Mouse (Mus musculus): ENCODE measurements around the gene Tex33. TPM values are rescaled to one million over a fixed set of nuclear protein-coding genes. Genes with fewer than 3 reads are reported as not detected.

Tex33 gene
- polyA plus RNA-seq, 1 experiment: not detected

DNA sequence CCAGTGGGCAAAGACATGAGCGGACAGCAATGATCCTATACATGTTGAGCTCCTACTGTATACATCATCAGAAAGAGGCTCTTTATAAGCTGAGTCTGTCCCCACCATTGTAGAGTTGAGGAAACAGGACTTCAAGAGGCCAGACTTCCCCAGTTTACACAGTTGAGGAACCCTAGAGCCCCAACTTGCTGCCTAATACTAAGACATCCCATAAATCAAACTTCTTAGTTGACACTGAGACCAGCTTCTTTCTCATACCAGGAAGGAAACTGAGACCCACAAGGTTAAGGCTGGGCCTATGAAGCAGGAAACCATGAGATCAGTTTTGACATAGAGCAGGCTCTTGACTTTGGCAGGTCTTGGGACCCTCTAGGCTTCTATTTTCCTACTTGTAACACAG, 10.1 kb downstream of the Tex33 start:
- 95% methylated on average over 1 of the region's 1 CpGs for WGBS
- Histone ChIP-seq H3K27ac (ENCODE audit: insufficient read depth, low read depth, low read length) (no peak overlapping the region), H3K4me3 (ENCODE audit: low read depth, low read length) (no peak overlapping the region), H3K27me3 (ENCODE audit: control insufficient read depth, insufficient read depth, low read length) (peaks cover 5% of the 10 kb centered on the region), H3K4me1 (ENCODE audit: control insufficient read depth, insufficient read depth, insufficient read length, low read length) (peaks cover 9% of the 10 kb centered on the region; the same call in 1 of the 2 replicates), H3K36me3 (ENCODE audit: control insufficient read depth, insufficient read depth, low read length) (no peaks in the 10 kb centered on the region)
- TF ChIP-seq POLR2A (IDR thresholded peaks at IDR 0.05; ENCODE audit: low read depth, low read length) (no peak), CTCF (IDR thresholded peaks at IDR 0.05; ENCODE audit: extremely low read depth, insufficient read length, insufficient replicate concordance, low read depth, low read length) (no peak)

DNA sequence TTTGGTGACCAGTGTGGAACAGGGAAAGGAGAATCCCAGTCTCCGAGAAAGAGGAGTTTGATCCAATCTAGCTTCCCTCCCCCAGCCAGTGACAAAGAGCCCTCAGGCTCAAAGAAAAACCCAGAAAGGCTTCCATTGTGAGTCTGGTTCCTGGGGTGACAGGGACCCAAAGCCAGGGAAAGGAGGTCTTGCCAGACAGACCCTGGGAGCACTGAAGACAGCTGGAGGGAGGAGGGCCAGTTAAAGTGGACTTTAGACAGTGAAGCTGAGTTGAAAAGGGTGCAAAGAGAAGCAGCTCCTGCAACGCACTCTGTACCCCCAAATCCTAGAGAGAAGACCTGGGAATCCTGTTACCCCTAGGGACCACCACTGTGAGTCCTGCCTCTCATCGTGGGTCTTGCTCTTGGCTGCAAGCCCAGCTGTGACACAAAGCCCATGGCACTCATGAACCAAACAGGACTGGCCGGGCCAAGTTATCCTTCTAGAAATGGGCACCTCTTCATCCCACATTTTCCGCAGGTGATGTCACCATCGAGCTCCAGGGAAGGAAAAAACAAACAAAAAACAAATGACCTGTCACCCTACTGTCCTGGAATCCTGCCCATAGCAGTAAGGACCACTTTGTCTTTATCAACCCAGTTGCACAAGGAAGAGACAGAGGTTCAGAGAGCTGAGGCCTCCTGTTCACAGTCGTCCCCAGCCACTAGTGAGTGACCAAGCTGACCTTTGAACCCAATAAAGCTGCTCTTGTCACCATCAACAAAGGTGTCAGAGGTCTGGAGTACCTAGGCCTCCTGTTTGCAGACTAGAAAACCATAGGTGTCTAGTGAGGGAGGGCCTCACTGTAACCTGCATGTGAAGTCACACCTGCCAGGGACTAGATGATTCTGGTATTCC, 11.2 kb downstream of the Tex33 start:
- Histone ChIP-seq H3K27me3 (ENCODE audit: control insufficient read depth, insufficient read depth, low read length) (peaks cover 8% of the 10 kb centered on the region), H3K4me3 (ENCODE audit: low read depth, low read length) (no peak overlapping the region), H3K4me1 (ENCODE audit: control insufficient read depth, insufficient read depth, insufficient read length, low read length) (peaks cover 9% of the 10 kb centered on the region; the same call in 1 of the 2 replicates), H3K36me3 (ENCODE audit: control insufficient read depth, insufficient read depth, low read length) (no peaks in the 10 kb centered on the region), H3K27ac (ENCODE audit: insufficient read depth, low read depth, low read length) (no peak overlapping the region)
- 44% methylated on average over 7 of the region's 7 CpGs for WGBS
- TF ChIP-seq CTCF (IDR thresholded peaks at IDR 0.05; ENCODE audit: extremely low read depth, insufficient read length, insufficient replicate concordance, low read depth, low read length) (no peak), POLR2A (IDR thresholded peaks at IDR 0.05; ENCODE audit: low read depth, low read length) (no peak)

DNA sequence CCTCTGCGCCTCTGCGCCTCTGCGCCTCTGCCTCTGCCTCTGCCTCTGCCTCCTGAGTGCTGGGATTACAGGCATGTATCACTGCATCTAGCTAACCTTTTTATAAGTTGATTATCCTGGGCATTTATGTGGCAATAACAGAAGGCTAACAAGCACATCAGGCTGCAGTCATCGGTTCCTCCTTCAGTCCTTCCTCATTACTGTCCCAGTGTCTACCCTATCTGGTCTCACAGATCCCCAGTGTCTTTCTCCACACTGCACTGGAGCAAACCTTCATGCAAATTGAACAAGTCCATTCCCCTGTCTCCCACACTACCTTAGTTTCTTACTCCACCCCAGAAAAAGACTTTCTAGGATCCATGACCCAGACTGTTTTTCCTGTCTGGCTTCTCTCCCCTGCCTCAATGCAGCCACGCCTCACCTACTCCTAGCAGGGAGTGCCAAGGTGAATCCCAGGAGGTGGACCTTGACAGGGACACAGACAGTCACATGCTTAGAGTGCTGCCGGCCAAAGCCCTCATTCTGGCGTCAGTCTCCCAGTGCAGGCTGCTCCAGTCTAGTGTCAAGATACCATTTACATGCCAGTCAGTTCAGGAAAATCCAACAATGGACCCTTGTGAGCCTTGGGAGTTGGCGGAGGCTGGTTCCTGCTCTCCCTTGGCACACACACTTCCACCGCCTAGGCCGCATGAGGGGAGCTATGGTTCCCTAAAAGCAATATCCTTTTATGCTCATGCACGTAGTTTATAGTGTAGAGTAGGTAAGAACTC, 12.1 kb downstream of the Tex33 start:
- Histone ChIP-seq H3K27ac (ENCODE audit: insufficient read depth, low read depth, low read length) (no peak overlapping the region), H3K27me3 (ENCODE audit: control insufficient read depth, insufficient read depth, low read length) (peaks cover 14% of the 10 kb centered on the region), H3K4me3 (ENCODE audit: low read depth, low read length) (no peak overlapping the region), H3K36me3 (ENCODE audit: control insufficient read depth, insufficient read depth, low read length) (no peaks in the 10 kb centered on the region), H3K4me1 (ENCODE audit: control insufficient read depth, insufficient read depth, insufficient read length, low read length) (peaks cover 9% of the 10 kb centered on the region; the same call in 1 of the 2 replicates)
- 48% methylated on average over 11 of the region's 11 CpGs for WGBS
- TF ChIP-seq CTCF (IDR thresholded peaks at IDR 0.05; ENCODE audit: extremely low read depth, insufficient read length, insufficient replicate concordance, low read depth, low read length): no peak
- no peak for TF ChIP-seq POLR2A (IDR thresholded peaks at IDR 0.05; ENCODE audit: low read depth, low read length)

GRCm38 (mm10) chr15:78382115-78382514, 13.6 kb downstream of the Tex33 start:
- H3K27me3 ChIP-seq (ENCODE audit: control insufficient read depth, insufficient read depth, low read length): peaks cover 17% of the 10 kb centered on the region
- no peak overlapping the region for H3K4me3 ChIP-seq (ENCODE audit: low read depth, low read length)
- peaks cover 9% of the 10 kb centered on the region; the same call in 1 of the 2 replicates for H3K4me1 ChIP-seq (ENCODE audit: control insufficient read depth, insufficient read depth, insufficient read length, low read length)
- no peak overlapping the region for H3K27ac ChIP-seq (ENCODE audit: insufficient read depth, low read depth, low read length)
- no peaks in the 10 kb centered on the region for H3K36me3 ChIP-seq (ENCODE audit: control insufficient read depth, insufficient read depth, low read length)
- 90% methylated on average over 4 of the region's 4 CpGs for WGBS
- TF ChIP-seq POLR2A (IDR thresholded peaks at IDR 0.05; ENCODE audit: low read depth, low read length) (no peak), CTCF (IDR thresholded peaks at IDR 0.05; ENCODE audit: extremely low read depth, insufficient read length, insufficient replicate concordance, low read depth, low read length) (no peak)

DNA sequence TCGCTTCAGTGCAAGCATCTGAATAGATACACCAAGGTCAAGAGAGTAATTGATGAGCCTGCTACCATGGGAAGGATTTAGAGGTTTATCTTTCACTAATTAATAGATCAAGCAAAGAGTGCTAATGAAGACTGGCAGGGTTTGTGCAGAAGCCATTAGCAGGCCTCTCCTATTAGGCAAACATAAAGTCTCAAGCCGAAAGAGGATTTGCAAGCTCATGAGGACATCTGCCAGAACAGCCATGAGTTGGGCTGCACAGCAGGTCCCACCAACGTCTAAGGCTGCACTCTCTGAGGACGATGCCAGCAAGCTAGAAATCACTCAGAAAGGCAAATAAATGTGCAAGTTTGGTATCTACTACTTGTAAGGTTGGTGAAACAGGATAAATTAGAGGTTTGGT, 15.0 kb downstream of the Tex33 start:
- WGBS: 67% methylated on average over 4 of the region's 4 CpGs
- H3K27ac ChIP-seq (ENCODE audit: insufficient read depth, low read depth, low read length): no peak overlapping the region
- H3K36me3 ChIP-seq (ENCODE audit: control insufficient read depth, insufficient read depth, low read length): no peaks in the 10 kb centered on the region
- peaks cover 9% of the 10 kb centered on the region; the same call in 1 of the 2 replicates for H3K4me1 ChIP-seq (ENCODE audit: control insufficient read depth, insufficient read depth, insufficient read length, low read length)
- no peak overlapping the region for H3K4me3 ChIP-seq (ENCODE audit: low read depth, low read length)
- peaks cover 17% of the 10 kb centered on the region for H3K27me3 ChIP-seq (ENCODE audit: control insufficient read depth, insufficient read depth, low read length)
- no peak for TF ChIP-seq CTCF (IDR thresholded peaks at IDR 0.05; ENCODE audit: extremely low read depth, insufficient read length, insufficient replicate concordance, low read depth, low read length)
- no peak for TF ChIP-seq POLR2A (IDR thresholded peaks at IDR 0.05; ENCODE audit: low read depth, low read length)

- no peak overlapping the region for H3K27ac ChIP-seq (ENCODE audit: insufficient read depth, low read depth, low read length)
- H3K36me3 ChIP-seq (ENCODE audit: control insufficient read depth, insufficient read depth, low read length): no peaks in the 10 kb centered on the region
- WGBS: 77% methylated on average over 2 of the region's 2 CpGs
- H3K4me1 ChIP-seq (ENCODE audit: control insufficient read depth, insufficient read depth, insufficient read length, low read length): peaks cover 9% of the 10 kb centered on the region; the same call in 1 of the 2 replicates
- no peak for TF ChIP-seq CTCF (IDR thresholded peaks at IDR 0.05; ENCODE audit: extremely low read depth, insufficient read length, insufficient replicate concordance, low read depth, low read length)
- no peak for TF ChIP-seq POLR2A (IDR thresholded peaks at IDR 0.05; ENCODE audit: low read depth, low read length)
- peaks cover 22% of the 10 kb centered on the region for H3K27me3 ChIP-seq (ENCODE audit: control insufficient read depth, insufficient read depth, low read length)
- H3K4me3 ChIP-seq (ENCODE audit: low read depth, low read length): no peak overlapping the region
These were observed 15.5 kb downstream of the Tex33 start for GRCm38 (mm10) chr15:78380208-78380607.

DNA sequence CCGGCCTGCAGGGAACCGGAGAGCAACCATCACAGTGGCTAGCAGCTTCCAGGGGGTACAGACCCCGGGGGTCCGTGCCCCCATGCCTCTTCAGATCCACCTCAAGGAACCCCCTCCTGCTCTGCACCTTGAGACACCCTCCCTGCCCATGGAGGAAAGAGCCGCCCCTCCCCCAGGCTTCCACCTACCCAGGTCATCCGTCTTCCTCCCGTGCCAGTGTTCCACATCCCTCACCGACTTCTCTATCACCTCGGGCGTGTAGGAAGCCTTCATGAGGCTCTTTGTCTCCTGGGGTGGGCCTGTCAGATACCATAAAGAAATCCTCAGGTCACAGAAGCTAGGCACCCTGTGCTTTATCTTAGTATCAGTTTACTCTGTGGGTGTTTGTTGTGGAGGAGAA, 17.2 kb downstream of the Tex33 start:
- Histone ChIP-seq H3K36me3 (ENCODE audit: control insufficient read depth, insufficient read depth, low read length) (no peaks in the 10 kb centered on the region), H3K27ac (ENCODE audit: insufficient read depth, low read depth, low read length) (no peak overlapping the region), H3K4me1 (ENCODE audit: control insufficient read depth, insufficient read depth, insufficient read length, low read length) (no peaks in the 10 kb centered on the region), H3K4me3 (ENCODE audit: low read depth, low read length) (no peak overlapping the region), H3K27me3 (ENCODE audit: control insufficient read depth, insufficient read depth, low read length) (peaks cover 30% of the 10 kb centered on the region)
- TF ChIP-seq POLR2A (IDR thresholded peaks at IDR 0.05; ENCODE audit: low read depth, low read length): no peak
- TF ChIP-seq CTCF (IDR thresholded peaks at IDR 0.05; ENCODE audit: extremely low read depth, insufficient read length, insufficient replicate concordance, low read depth, low read length): no peak
- 55% methylated on average over 10 of the region's 10 CpGs for WGBS
